In the genomic region with DNA sequence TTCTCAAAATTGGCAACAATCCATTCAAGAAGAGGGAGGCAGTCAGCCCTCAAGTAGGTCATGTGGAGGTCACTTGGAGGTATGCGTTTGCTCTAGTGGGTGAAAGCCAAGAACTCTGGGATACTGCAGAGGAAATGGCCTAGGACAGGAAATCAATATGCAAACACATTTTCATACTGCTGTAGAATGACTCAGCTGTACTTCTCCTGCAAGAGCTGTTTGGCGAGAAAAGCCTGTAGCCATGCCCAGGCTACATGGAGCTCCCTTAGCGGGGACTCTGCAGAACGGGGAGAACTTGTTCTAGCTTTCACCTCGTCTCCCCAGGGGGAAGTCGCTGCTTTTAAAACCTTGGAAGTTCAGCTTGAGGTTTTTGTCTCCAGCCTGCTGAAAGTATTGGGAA, we compare ENCODE assay signal across 9 mouse cellular contexts.
DNase-seq lines count a peak whose midpoint lies in the region; ATAC-seq lines count a peak whose summit lies in the region.
"Had no signal": no experiment of that assay in that cellular context is flagged by ENCODE, and none has a peak within 500 bp of the region (broad histone marks: within the 10 kb centered on the region; RNA-seq: fewer than 3 reads in every experiment).

No protein-coding gene starts in this region.

- no peak overlapping the region for H3K9ac ChIP-seq in kidney, embryonic 15.5 days
- H3K9ac ChIP-seq in stomach, embryonic 16.5 days (ENCODE audit: low read length) = peak overlapping the region; percentile 13; the same call in 1 of the 2 replicates
- H3K9ac ChIP-seq: liver, embryonic 15.5 days had no signal

- H3K36me3 ChIP-seq in kidney, embryonic 15.5 days = peaks cover 15% of the 10 kb centered on the region; the same call in 1 of the 2 replicates
- H3K36me3 ChIP-seq in stomach, embryonic 16.5 days (ENCODE audit: control insufficient read depth, insufficient read depth, low read length) = 0 out of 2 replicates have a peak, but pooled peaks cover 4% of the 10 kb centered on the region

- H3K4me2 ChIP-seq in kidney, embryonic 15.5 days = no peak overlapping the region
- peak overlapping the region; percentile 3; the same call in 1 of the 2 replicates for H3K4me2 ChIP-seq in stomach, embryonic 16.5 days (ENCODE audit: low read depth, low read length)
- H3K4me2 ChIP-seq: liver, embryonic 15.5 days had no signal

- peaks cover 47% of the 10 kb centered on the region for H3K4me1 ChIP-seq in kidney, embryonic 15.5 days
- H3K4me1 ChIP-seq in stomach, embryonic 16.5 days (ENCODE audit: control insufficient read depth, insufficient read depth, low read length) = peaks cover 49% of the 10 kb centered on the region

- DNase-seq in lung, adult 18-20 months = peak; percentile 67 to 83
- DNase-seq in lung, postnatal 14 days = no peak
- DNase-seq in gastrocnemius, adult 8-10 months (ENCODE audit: low spot score in 2 of 2) = peak; percentile 38 to 64
- DNase-seq in cerebellum, postnatal 25 days = no peak
- no peak for DNase-seq in embryo, embryonic 10 days (ENCODE audit: low spot score)
- no peak for DNase-seq in cerebellum, adult 9-11 months

- no peaks in the 10 kb centered on the region for H3K9me3 ChIP-seq in kidney, embryonic 15.5 days (replicated peaks)
- no peaks in the 10 kb centered on the region for H3K9me3 ChIP-seq in stomach, embryonic 16.5 days (replicated peaks; ENCODE audit: control insufficient read depth, low read length)
- H3K9me3 ChIP-seq: liver, embryonic 15.5 days had no signal

- WGBS in kidney, embryonic 15.5 days = 55% methylated on average over 6 of the region's 6 CpGs
- WGBS in stomach, embryonic 16.5 days = 23% methylated on average over 6 of the region's 6 CpGs

- H3K4me3 ChIP-seq in kidney, embryonic 15.5 days (replicated peaks) = no peak overlapping the region
- no peak overlapping the region for H3K4me3 ChIP-seq in stomach, embryonic 16.5 days (replicated peaks; ENCODE audit: low read length)
- H3K4me3 ChIP-seq: liver, embryonic 15.5 days had no signal

- 0 out of 2 replicates have a peak, but pooled peaks have one; percentile 19 for ATAC-seq in kidney, embryonic 15.5 days (replicated peaks; ENCODE audit: low FRiP score)
- ATAC-seq in stomach, embryonic 16.5 days (ENCODE audit: insufficient read depth, low FRiP score) = peak; percentile 88

- no peaks in the 10 kb centered on the region for H3K27me3 ChIP-seq in kidney, embryonic 15.5 days
- H3K27me3 ChIP-seq in stomach, embryonic 16.5 days (ENCODE audit: control insufficient read depth, insufficient read depth, low read length) = no peaks in the 10 kb centered on the region
- H3K27me3 ChIP-seq: liver, embryonic 15.5 days had no signal

- H3K27ac ChIP-seq in kidney, embryonic 15.5 days = peak overlapping the region; percentile 92
- H3K27ac ChIP-seq in stomach, embryonic 16.5 days (ENCODE audit: low read length) = peak overlapping the region; percentile 96
- H3K27ac ChIP-seq: liver, embryonic 15.5 days had no signal

Comparison
In these comparisons a context has a peak if more than half of its experiments do, and no peak if none do; other contexts are left out.
1. DNase-seq: peak in lung, adult 18-20 months (2 of 2) and gastrocnemius, adult 8-10 months (2 of 2); none in lung, postnatal 14 days (single experiment), cerebellum, postnatal 25 days (0 of 2), embryo, embryonic 10 days (single experiment) and cerebellum, adult 9-11 months (single experiment).